Mouse (Mus musculus): ENCODE data around the gene Vmn2r81. TPM values are rescaled to one million over a fixed set of nuclear protein-coding genes. Genes with fewer than 3 reads are reported as not detected.
"Not testable (repeated sequence)": the region's sequence is repeated elsewhere in the genome, so short reads cannot be mapped to it uniquely, and the experiment has no call there.

Gene Vmn2r81
- not detected in 2 replicates for polyA plus RNA-seq (2014; fragmentation: Nextera tagmentation; extraction: Ambion mirVana)

DNA sequence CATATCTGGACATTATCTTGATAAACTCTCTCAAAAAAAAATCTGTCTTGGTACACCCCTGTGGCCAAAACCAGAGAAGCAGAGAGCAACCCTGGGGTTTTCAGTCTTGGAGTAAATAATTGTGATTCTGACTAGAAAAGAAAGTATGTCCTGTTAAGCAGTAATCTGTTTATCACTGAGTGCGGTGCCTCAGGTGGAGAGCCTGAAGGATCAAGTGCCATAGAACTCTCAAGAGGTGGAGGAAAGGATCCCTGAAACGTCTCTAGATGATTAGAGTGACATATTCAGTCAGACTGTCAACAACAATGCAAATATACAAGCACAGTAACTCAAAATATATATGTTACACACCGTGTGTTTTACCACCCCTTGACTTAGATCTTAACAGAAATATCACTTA, at the start of gene Vmn2r81:
Vmn2r81 (plus strand) TSS at position 301 of the 400 bp plus-strand sequence.
- not testable (repeated sequence) for H3K9me3 ChIP-seq (replicated peaks; ENCODE audit: control insufficient read depth, low read length); H3K9ac ChIP-seq (replicated peaks; ENCODE audit: low read length); H3K27me3 ChIP-seq (ENCODE audit: control insufficient read depth, insufficient read depth, low read length); H3K4me2 ChIP-seq (ENCODE audit: low read depth, low read length); H3K27ac ChIP-seq (replicated peaks; ENCODE audit: low read depth, low read length); H3K4me3 ChIP-seq (ENCODE audit: low read depth, low read length); H3K4me1 ChIP-seq (ENCODE audit: control insufficient read depth, insufficient read depth, low read length); DNase-seq (ENCODE audit: low spot score); H3K36me3 ChIP-seq (replicated peaks; ENCODE audit: control insufficient read depth, insufficient read depth, low read depth, low read length); ATAC-seq (replicated peaks; ENCODE audit: insufficient number of reproducible peaks, low FRiP score, low TSS enrichment, low read depth)
- WGBS: 52% methylated on average over 2 of the region's 3 CpGs

DNA sequence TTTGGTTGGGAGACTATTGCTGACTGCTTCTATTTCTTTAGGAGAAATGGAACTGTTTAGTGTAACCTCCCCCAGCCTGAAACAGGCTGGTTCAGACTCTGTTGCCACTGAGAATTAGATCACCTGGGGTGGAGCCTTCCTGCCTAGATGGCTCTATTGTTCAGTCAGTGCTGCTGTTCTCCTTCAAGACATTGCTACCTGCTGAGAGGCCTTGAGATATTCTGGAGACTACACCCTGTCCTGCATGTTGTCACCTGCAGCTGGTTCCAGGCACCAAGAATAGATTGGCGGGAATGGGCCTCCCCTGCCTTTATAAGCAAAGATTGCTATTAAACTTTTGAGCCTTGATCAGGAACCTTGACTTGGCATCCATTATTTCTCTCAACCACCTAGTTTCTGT, 47.5 kb upstream of the Vmn2r81 start:
- H3K4me1 ChIP-seq (ENCODE audit: control insufficient read depth, insufficient read depth, low read length); ATAC-seq (replicated peaks; ENCODE audit: insufficient number of reproducible peaks, low FRiP score, low TSS enrichment, low read depth); H3K4me3 ChIP-seq (ENCODE audit: low read depth, low read length); H3K4me2 ChIP-seq (ENCODE audit: low read depth, low read length); DNase-seq (ENCODE audit: low spot score); H3K27me3 ChIP-seq (ENCODE audit: control insufficient read depth, insufficient read depth, low read length); H3K36me3 ChIP-seq (replicated peaks; ENCODE audit: control insufficient read depth, insufficient read depth, low read depth, low read length); H3K27ac ChIP-seq (replicated peaks; ENCODE audit: low read depth, low read length); H3K9ac ChIP-seq (replicated peaks; ENCODE audit: low read length); H3K9me3 ChIP-seq (replicated peaks; ENCODE audit: control insufficient read depth, low read length): not testable (repeated sequence)
- 86% methylated on average over 1 of the region's 1 CpGs for WGBS

GRCm38 (mm10) chr10:79220432-79220831, 27.1 kb upstream of the Vmn2r81 start:
- no peaks in the 10 kb centered on the region for H3K27me3 ChIP-seq (ENCODE audit: control insufficient read depth, insufficient read depth, low read length)
- H3K36me3 ChIP-seq (replicated peaks; ENCODE audit: control insufficient read depth, insufficient read depth, low read depth, low read length): no peaks in the 10 kb centered on the region
- no peaks in the 10 kb centered on the region for H3K9me3 ChIP-seq (replicated peaks; ENCODE audit: control insufficient read depth, low read length)
- no peak overlapping the region for H3K4me3 ChIP-seq (ENCODE audit: low read depth, low read length)
- ATAC-seq (replicated peaks; ENCODE audit: insufficient number of reproducible peaks, low FRiP score, low TSS enrichment, low read depth): no peak
- no peak overlapping the region for H3K27ac ChIP-seq (replicated peaks; ENCODE audit: low read depth, low read length)
- DNase-seq (ENCODE audit: low spot score): no peak
- H3K4me2 ChIP-seq (ENCODE audit: low read depth, low read length): no peak overlapping the region
- no peak overlapping the region for H3K9ac ChIP-seq (replicated peaks; ENCODE audit: low read length)
- no peaks in the 10 kb centered on the region for H3K4me1 ChIP-seq (ENCODE audit: control insufficient read depth, insufficient read depth, low read length)

DNA sequence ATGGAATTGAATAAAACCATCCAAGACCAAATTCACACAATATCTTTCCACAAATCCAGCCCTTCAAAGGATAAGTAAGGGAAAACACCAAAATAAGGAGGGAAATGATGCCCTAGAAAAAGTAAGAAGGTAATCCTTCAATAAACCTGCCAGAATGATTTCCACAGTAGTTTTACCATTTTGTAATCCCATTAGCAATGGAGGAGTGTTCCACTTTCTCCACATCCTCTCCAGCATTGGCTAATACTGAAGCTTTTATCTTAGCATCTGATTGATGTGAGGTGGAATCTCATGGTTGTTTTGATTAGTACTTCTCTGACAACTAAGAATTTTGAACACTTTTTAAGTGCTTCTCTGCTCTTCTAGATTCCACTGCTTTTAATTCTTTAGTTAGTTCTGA, 25.9 kb upstream of the Vmn2r81 start:
- Histone ChIP-seq H3K4me2 (ENCODE audit: low read depth, low read length) (no peak overlapping the region), H3K27ac (replicated peaks; ENCODE audit: low read depth, low read length) (no peak overlapping the region), H3K4me1 (ENCODE audit: control insufficient read depth, insufficient read depth, low read length) (no peaks in the 10 kb centered on the region), H3K9ac (replicated peaks; ENCODE audit: low read length) (no peak overlapping the region), H3K36me3 (replicated peaks; ENCODE audit: control insufficient read depth, insufficient read depth, low read depth, low read length) (no peaks in the 10 kb centered on the region), H3K9me3 (replicated peaks; ENCODE audit: control insufficient read depth, low read length) (no peaks in the 10 kb centered on the region), H3K4me3 (ENCODE audit: low read depth, low read length) (no peak overlapping the region), H3K27me3 (ENCODE audit: control insufficient read depth, insufficient read depth, low read length) (no peaks in the 10 kb centered on the region)
- ATAC-seq (replicated peaks; ENCODE audit: insufficient number of reproducible peaks, low FRiP score, low TSS enrichment, low read depth) (no peak), DNase-seq (ENCODE audit: low spot score) (no peak)

DNA sequence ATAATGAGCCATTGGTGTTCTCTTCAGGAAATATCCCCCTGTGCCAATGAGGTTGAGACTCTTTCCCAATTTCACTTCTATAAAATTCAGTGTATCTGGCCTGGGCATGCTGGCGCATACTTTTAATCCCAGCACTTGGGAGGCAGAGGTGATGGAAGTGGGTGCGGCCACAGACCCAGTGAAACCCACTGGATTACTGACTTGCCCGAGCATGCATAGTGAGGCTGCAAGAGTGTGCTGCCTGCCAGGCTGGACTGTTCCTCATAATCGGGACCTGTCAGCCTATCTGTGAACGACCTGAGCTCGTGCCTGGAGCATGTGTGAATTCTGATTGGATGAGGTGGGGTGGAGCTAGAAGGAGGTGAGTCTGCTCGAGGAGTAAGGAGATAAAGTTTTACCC, 25.3 kb upstream of the Vmn2r81 start:
- Histone ChIP-seq H3K4me3 (ENCODE audit: low read depth, low read length) (no peak overlapping the region), H3K9ac (replicated peaks; ENCODE audit: low read length) (no peak overlapping the region), H3K27ac (replicated peaks; ENCODE audit: low read depth, low read length) (no peak overlapping the region), H3K4me1 (ENCODE audit: control insufficient read depth, insufficient read depth, low read length) (no peaks in the 10 kb centered on the region), H3K27me3 (ENCODE audit: control insufficient read depth, insufficient read depth, low read length) (no peaks in the 10 kb centered on the region), H3K9me3 (replicated peaks; ENCODE audit: control insufficient read depth, low read length) (no peaks in the 10 kb centered on the region), H3K36me3 (replicated peaks; ENCODE audit: control insufficient read depth, insufficient read depth, low read depth, low read length) (no peaks in the 10 kb centered on the region), H3K4me2 (ENCODE audit: low read depth, low read length) (no peak overlapping the region)
- ATAC-seq (replicated peaks; ENCODE audit: insufficient number of reproducible peaks, low FRiP score, low TSS enrichment, low read depth) (no peak), DNase-seq (ENCODE audit: low spot score) (no peak)
- 77% methylated on average over 7 of the region's 7 CpGs for WGBS

DNA sequence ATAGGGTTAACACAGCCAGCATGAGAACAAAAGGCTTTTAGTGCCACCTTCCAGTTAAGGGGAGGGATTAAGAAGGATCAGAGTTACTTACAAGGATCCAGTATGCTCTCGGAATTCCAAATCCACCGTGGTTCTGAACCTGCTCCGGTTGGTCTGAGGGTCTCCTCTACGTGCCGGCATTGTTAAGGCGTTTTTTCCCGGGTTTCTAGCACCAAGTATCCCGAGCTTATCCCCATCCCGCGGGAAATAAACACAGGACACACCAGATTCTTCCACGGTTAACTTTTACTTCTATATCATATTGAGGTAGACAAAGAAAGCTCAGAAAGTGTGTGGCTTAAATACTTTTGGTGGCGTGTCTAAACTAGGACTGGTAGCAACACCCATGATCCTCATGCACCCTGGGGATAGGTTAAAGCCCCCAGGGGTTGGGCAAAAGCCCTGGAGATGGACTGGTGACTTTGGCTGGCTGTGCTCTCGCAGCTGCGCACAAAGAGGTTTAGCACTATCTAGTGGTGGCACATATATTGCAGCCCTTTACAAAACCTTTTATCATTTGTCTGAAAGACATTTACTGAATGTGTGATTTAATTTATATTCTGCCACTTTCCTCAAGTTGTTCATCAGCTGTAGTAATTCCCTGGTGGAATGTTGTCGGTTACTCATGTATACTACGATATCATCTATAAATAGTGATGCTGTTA, 74.7 kb downstream of the Vmn2r81 start:
- DNase-seq (ENCODE audit: low spot score): peak; percentile 56
- Histone ChIP-seq H3K4me3 (ENCODE audit: low read depth, low read length) (peak overlapping the region; percentile 23), H3K4me2 (ENCODE audit: low read depth, low read length) (peak overlapping the region; percentile 23)
- not testable (repeated sequence) for H3K36me3 ChIP-seq (replicated peaks; ENCODE audit: control insufficient read depth, insufficient read depth, low read depth, low read length); H3K4me1 ChIP-seq (ENCODE audit: control insufficient read depth, insufficient read depth, low read length); H3K9me3 ChIP-seq (replicated peaks; ENCODE audit: control insufficient read depth, low read length); H3K27ac ChIP-seq (replicated peaks; ENCODE audit: low read depth, low read length); H3K9ac ChIP-seq (replicated peaks; ENCODE audit: low read length); H3K27me3 ChIP-seq (ENCODE audit: control insufficient read depth, insufficient read depth, low read length); ATAC-seq (replicated peaks; ENCODE audit: insufficient number of reproducible peaks, low FRiP score, low TSS enrichment, low read depth)
- WGBS: 4% methylated on average over 16 of the region's 16 CpGs

GRCm38 (mm10) chr10:79322737-79323086, 75.2 kb downstream of the Vmn2r81 start:
- Histone ChIP-seq H3K27ac (replicated peaks; ENCODE audit: low read depth, low read length) (no peak overlapping the region), H3K9me3 (replicated peaks; ENCODE audit: control insufficient read depth, low read length) (no peaks in the 10 kb centered on the region), H3K4me3 (ENCODE audit: low read depth, low read length) (no peak overlapping the region), H3K36me3 (replicated peaks; ENCODE audit: control insufficient read depth, insufficient read depth, low read depth, low read length) (no peaks in the 10 kb centered on the region), H3K4me2 (ENCODE audit: low read depth, low read length) (no peak overlapping the region), H3K9ac (replicated peaks; ENCODE audit: low read length) (no peak overlapping the region), H3K4me1 (ENCODE audit: control insufficient read depth, insufficient read depth, low read length) (no peaks in the 10 kb centered on the region), H3K27me3 (ENCODE audit: control insufficient read depth, insufficient read depth, low read length) (no peaks in the 10 kb centered on the region)
- no peak for ATAC-seq (replicated peaks; ENCODE audit: insufficient number of reproducible peaks, low FRiP score, low TSS enrichment, low read depth)
- DNase-seq (ENCODE audit: low spot score): no peak

Measured in embryonic facial prominence, embryonic 11.5 days (tissue).